Mouse (Mus musculus) cortical plate, adult 2 months (tissue): ENCODE results near the gene Hhat. TPM values are rescaled to one million over a fixed set of nuclear protein-coding genes. Genes with fewer than 3 reads are reported as not detected.

ENCODE experiments used
- H3K27ac ChIP-seq: fragments of 200-500 bp; 2 replicates; pipeline ENCODE4 v1.5.1; 2012; ENCODE audit warnings: low read length, control low read depth, inconsistent platforms; ENCODE audit not compliant: insufficient read depth
- H3K4me1 ChIP-seq: fragments of 200-500 bp; 2 replicates; pipeline ENCODE4 v1.6.1; 2011; ENCODE audit warnings: low read length; ENCODE audit not compliant: control insufficient read depth, insufficient read depth
- H3K4me3 ChIP-seq: fragments of 200-500 bp; 2 replicates; pipeline ENCODE4 v1.5.1; 2011; ENCODE audit warnings: mild to moderate bottlenecking, low read length, control low read depth; ENCODE audit not compliant: insufficient read depth
- CTCF ChIP-seq: fragments of 200-500 bp; IDR thresholded peaks from 2 replicates; pipeline ENCODE4 v1.5.1; 2011; ENCODE audit warnings: mild to moderate bottlenecking, control low read depth, low read length; ENCODE audit not compliant: insufficient read depth; ENCODE audit errors: extremely low read depth
- POLR2A ChIP-seq: fragments of 200-500 bp; IDR thresholded peaks from 2 replicates; pipeline ENCODE4 v1.6.1; 2011; ENCODE audit warnings: mild to moderate bottlenecking, low read length, control low read depth; ENCODE audit not compliant: insufficient read depth; ENCODE audit errors: extremely low read depth
- polyA plus RNA-seq: library from polyadenylated mRNA; depleted of rRNA; stranded (reverse); fragments of >200 nt; gene quantifications from 2 replicates; pipeline ENCODE4 v1.2.3, GENCODE M21; 2012

Gene Hhat
- polyA plus RNA-seq, 1 experiment = 0.98 TPM

- H3K27ac ChIP-seq = no peak overlapping the region
- H3K4me3 ChIP-seq = no peak overlapping the region
- no peaks in the 10 kb centered on the region for H3K4me1 ChIP-seq
- TF ChIP-seq POLR2A (no peak), CTCF (peak; percentile 37)
Measured at GRCm38 (mm10) chr1:192745240-192746101, 25.6 kb downstream of the Hhat start.

GRCm38 (mm10) chr1:192744880-192745239 lies 26.2 kb downstream of the Hhat start:
- no peak overlapping the region for H3K4me3 ChIP-seq
- no peak for TF ChIP-seq POLR2A
- no peak for TF ChIP-seq CTCF
- no peak overlapping the region for H3K27ac ChIP-seq
- H3K4me1 ChIP-seq = no peaks in the 10 kb centered on the region

GRCm38 (mm10) chr1:192742394-192743251 lies 28.4 kb downstream of the Hhat start:
- no peak overlapping the region for H3K4me3 ChIP-seq
- H3K4me1 ChIP-seq = no peaks in the 10 kb centered on the region
- no peak overlapping the region for H3K27ac ChIP-seq
- no peak for TF ChIP-seq CTCF
- no peak for TF ChIP-seq POLR2A

- Histone ChIP-seq H3K27ac (no peak overlapping the region), H3K4me3 (no peak overlapping the region)
- no peak for TF ChIP-seq CTCF
- TF ChIP-seq POLR2A = no peak
Measured at GRCm38 (mm10) chr1:192741896-192742295, 29.1 kb downstream of the Hhat start.

GRCm38 (mm10) chr1:192736524-192736923 lies 34.5 kb downstream of the Hhat start:
- H3K4me3 ChIP-seq = no peak overlapping the region
- TF ChIP-seq POLR2A = no peak
- TF ChIP-seq CTCF = no peak
- H3K27ac ChIP-seq = no peak overlapping the region
- peaks cover 3% of the 10 kb centered on the region; the same call in 1 of the 2 replicates for H3K4me1 ChIP-seq

More at GRCm38 (mm10) chr1:192741896-192742295, 29.1 kb downstream of the Hhat start:
- H3K4me1 ChIP-seq = no peaks in the 10 kb centered on the region

- peaks cover 3% of the 10 kb centered on the region; the same call in 1 of the 2 replicates for H3K4me1 ChIP-seq
- TF ChIP-seq POLR2A = no peak
- TF ChIP-seq CTCF = no peak
- no peak overlapping the region for H3K27ac ChIP-seq
- no peak overlapping the region for H3K4me3 ChIP-seq
Measured at GRCm38 (mm10) chr1:192736002-192736426, 35.0 kb downstream of the Hhat start.

GRCm38 (mm10) chr1:192730517-192730916 lies 40.5 kb downstream of the Hhat start:
- Histone ChIP-seq H3K4me1 (no peaks in the 10 kb centered on the region), H3K27ac (no peak overlapping the region), H3K4me3 (no peak overlapping the region)
- no peak for TF ChIP-seq CTCF
- no peak for TF ChIP-seq POLR2A

- Histone ChIP-seq H3K4me3 (no peak overlapping the region), H3K27ac (no peak overlapping the region), H3K4me1 (no peaks in the 10 kb centered on the region)
- TF ChIP-seq CTCF = peak; percentile 69
- TF ChIP-seq POLR2A = no peak
Measured at GRCm38 (mm10) chr1:192726996-192727624, 43.9 kb downstream of the Hhat start.

GRCm38 (mm10) chr1:192722147-192722546 lies 48.9 kb downstream of the Hhat start:
- TF ChIP-seq CTCF (peak; percentile 80), POLR2A (no peak)
- no peaks in the 10 kb centered on the region for H3K4me1 ChIP-seq
- H3K27ac ChIP-seq = no peak overlapping the region
- H3K4me3 ChIP-seq = no peak overlapping the region

GRCm38 (mm10) chr1:192720156-192720555 lies 50.9 kb downstream of the Hhat start:
- H3K4me1 ChIP-seq = no peaks in the 10 kb centered on the region
- TF ChIP-seq POLR2A (no peak), CTCF (no peak)
- H3K27ac ChIP-seq = no peak overlapping the region
- H3K4me3 ChIP-seq = no peak overlapping the region
